Mouse (Mus musculus) lung, postnatal 0 days (tissue): ENCODE results near the gene Bcl2l12. TPM values are rescaled to one million over a fixed set of nuclear protein-coding genes. Genes with fewer than 3 reads are reported as not detected.

ENCODE experiments used
- ATAC-seq: fragments of 200-750 bp; cut with Nextera tagmentation; 2 replicates; pipeline ENCODE4 v1.8.0; 2017; ENCODE audit warnings: moderate library complexity
- DNase-seq: peaks from one replicate; pipeline ENCODE4 v3.0.0-alpha.2; 2016; ENCODE audit warnings: low spot score
- H3K27ac ChIP-seq: fragments of 300-500 bp; sonication (generic); 2 replicates; pipeline ENCODE4 v1.5.1; 2014; ENCODE audit warnings: antibody characterized with exemption, mild to moderate bottlenecking, low read length, mixed read lengths
- H3K27me3 ChIP-seq: fragments of 300-500 bp; sonication (generic); replicated peaks from 2 replicates; pipeline ENCODE4 v1.6.1; 2014; ENCODE audit warnings: low read length, mixed read lengths; ENCODE audit not compliant: insufficient read depth
- H3K36me3 ChIP-seq: fragments of 300-500 bp; sonication (generic); 2 replicates; pipeline ENCODE4 v1.6.1; 2014; ENCODE audit warnings: low read length, mixed read lengths; ENCODE audit not compliant: insufficient read depth
- H3K4me1 ChIP-seq: fragments of 300-500 bp; sonication (generic); 2 replicates; pipeline ENCODE4 v1.6.1; 2014; ENCODE audit warnings: antibody characterized with exemption, low read depth, low read length, mixed read lengths; ENCODE audit not compliant: insufficient read depth
- H3K4me2 ChIP-seq: fragments of 300-500 bp; sonication (generic); replicated peaks from 2 replicates; pipeline ENCODE4 v1.6.1; 2014; ENCODE audit warnings: low read depth, mild to moderate bottlenecking, low read length, moderate library complexity, mixed read lengths
- H3K4me3 ChIP-seq: fragments of 300-500 bp; sonication (generic); 2 replicates; pipeline ENCODE4 v1.5.1; 2014; ENCODE audit warnings: low read depth, low read length
- H3K9ac ChIP-seq: fragments of 300-500 bp; sonication (generic); replicated peaks from 2 replicates; pipeline ENCODE4 v1.6.1; 2014; ENCODE audit warnings: low read depth, mild to moderate bottlenecking
- H3K9me3 ChIP-seq: fragments of 300-500 bp; sonication (generic); 2 replicates; pipeline ENCODE4 v1.6.1; 2016; ENCODE audit warnings: low read length, mixed read lengths
- CTCF ChIP-seq: IDR thresholded peaks from 2 replicates; pipeline ENCODE4 v1.5.1; 2016; ENCODE audit warnings: antibody characterized with exemption, mild to moderate bottlenecking
- EP300 ChIP-seq: IDR thresholded peaks from 2 replicates; pipeline ENCODE4 v1.6.1; 2016; ENCODE audit warnings: antibody characterized with exemption, mild to moderate bottlenecking, control low read depth
- WGBS: fragments of 180-500 bp; shearing (Covaris S2); extraction: QIAGEN DNeasy Blood & Tissue Kit; methylation state at CpG from one replicate; pipeline ENCODE4 v1.1.7; 2014; 5-methylcytosine and 5-hydroxymethylcytosine counted together
- microRNA-seq: library from miRNA; unstranded; fragments of <30 nt; microRNA quantifications from one replicate; pipeline ENCODE4, GENCODE M21; 2016
- polyA plus RNA-seq: library from polyadenylated mRNA; unstranded; fragments of >200 nt; fragmentation: Nextera tagmentation; extraction: Ambion mirVana; gene quantifications from 2 replicates; pipeline ENCODE4 v1.2.1, GENCODE M21; 2015

Gene Bcl2l12
- polyA plus RNA-seq, 1 experiment from 2014 or later = 29.0 TPM

GRCm38 (mm10) chr7:44953561-44953960 is 45.0 kb downstream of the Bcl2l12 start:
- H3K36me3 ChIP-seq = no peaks in the 10 kb centered on the region
- ATAC-seq (no peak), DNase-seq (no peak)
- TF ChIP-seq CTCF = no peak
- no peak for TF ChIP-seq EP300
- WGBS = 63% methylated on average over 14 of the region's 14 CpGs
- no peaks in the 10 kb centered on the region for H3K9me3 ChIP-seq
- H3K4me3 ChIP-seq = no peak overlapping the region
- H3K4me2 ChIP-seq = no peak overlapping the region
- H3K27me3 ChIP-seq = 0 out of 2 replicates have a peak, but pooled peaks cover 4% of the 10 kb centered on the region
- H3K9ac ChIP-seq = no peak overlapping the region
- no peak overlapping the region for H3K27ac ChIP-seq
- H3K4me1 ChIP-seq = no peaks in the 10 kb centered on the region; the same call in 1 of the 2 replicates

- peak overlapping the region; percentile 97 for H3K4me2 ChIP-seq
- peak overlapping the region; percentile 55 for H3K4me3 ChIP-seq
- TF ChIP-seq EP300 (no peak; the same call in 1 of the 2 replicates), CTCF (no peak)
- 6% methylated on average over 24 of the region's 24 CpGs for WGBS
- peak; percentile 92 for ATAC-seq
- H3K9me3 ChIP-seq = no peaks in the 10 kb centered on the region
- no peaks in the 10 kb centered on the region; the same call in 1 of the 2 replicates for H3K4me1 ChIP-seq
- H3K36me3 ChIP-seq = no peaks in the 10 kb centered on the region
- peak overlapping the region; percentile 50 for H3K9ac ChIP-seq
- H3K27ac ChIP-seq = peak overlapping the region; percentile 85
- 0 out of 2 replicates have a peak, but pooled peaks cover 4% of the 10 kb centered on the region for H3K27me3 ChIP-seq
- peak; percentile 99 for DNase-seq
These were observed 45.8 kb downstream of the Bcl2l12 start for GRCm38 (mm10) chr7:44952611-44953306.

GRCm38 (mm10) chr7:44951960-44952359 is 46.6 kb downstream of the Bcl2l12 start:
- peak overlapping the region; percentile 97 for H3K4me2 ChIP-seq
- under 1% methylated on average over 10 of the region's 10 CpGs for WGBS

GRCm38 (mm10) chr7:44949922-44950321 is 48.6 kb downstream of the Bcl2l12 start:
- ATAC-seq (no peak), DNase-seq (no peak)
- Histone ChIP-seq H3K9ac (no peak overlapping the region), H3K4me3 (no peak overlapping the region), H3K27me3 (0 out of 2 replicates have a peak, but pooled peaks cover 4% of the 10 kb centered on the region), H3K9me3 (no peaks in the 10 kb centered on the region), H3K4me2 (no peak overlapping the region), H3K4me1 (no peaks in the 10 kb centered on the region; the same call in 1 of the 2 replicates), H3K27ac (no peak overlapping the region), H3K36me3 (no peaks in the 10 kb centered on the region)
- WGBS = 65% methylated on average over 6 of the region's 6 CpGs
- TF ChIP-seq CTCF (no peak), EP300 (no peak)

More at GRCm38 (mm10) chr7:44951960-44952359, 46.6 kb downstream of the Bcl2l12 start:
- TF ChIP-seq EP300 = no peak; the same call in 1 of the 2 replicates
- TF ChIP-seq CTCF = no peak
- H3K9me3 ChIP-seq = no peaks in the 10 kb centered on the region
- peak overlapping the region; percentile 85 for H3K27ac ChIP-seq
- H3K4me3 ChIP-seq = peak overlapping the region; percentile 55
- 0 out of 2 replicates have a peak, but pooled peaks cover 4% of the 10 kb centered on the region for H3K27me3 ChIP-seq
- ATAC-seq (peak; percentile 89), DNase-seq (peak; percentile 93)
- no peaks in the 10 kb centered on the region for H3K36me3 ChIP-seq
- H3K9ac ChIP-seq = peak overlapping the region; percentile 50
- no peaks in the 10 kb centered on the region; the same call in 1 of the 2 replicates for H3K4me1 ChIP-seq

GRCm38 (mm10) chr7:44942904-44943303 is 55.6 kb downstream of the Bcl2l12 start, which contains the start of gene Tsks:
Gene Tsks (plus strand): TSS chr7:44943204.
- no peak for DNase-seq
- TF ChIP-seq EP300 (no peak), CTCF (no peak)
- no peak within 1 kb of the TSS for H3K4me2 ChIP-seq
- H3K4me1 ChIP-seq = no peaks in the 10 kb centered on the region
- H3K27me3 ChIP-seq = no peaks in the 10 kb centered on the region
- H3K4me3 ChIP-seq = no peak within 1 kb of the TSS
- 80% methylated on average over 7 of the region's 7 CpGs for WGBS
- no peak within 1 kb of the TSS for H3K27ac ChIP-seq
- no peak within 1 kb of the TSS for H3K9ac ChIP-seq
- no peak for ATAC-seq
- no peaks in the 10 kb centered on the region for H3K36me3 ChIP-seq
- no peaks in the 10 kb centered on the region for H3K9me3 ChIP-seq

Small RNA genes within 50 kb of the gene (microRNA-seq; reads per million reads assigned to microRNA genes)
- gene Mir7054 = not detected

Other genes with a start within 250 kb of the Bcl2l12 start
- gene Zfp473, start 247.7 kb downstream of the Bcl2l12 start, polyA plus RNA-seq = 0.31 and 0.38 TPM in 2 replicates
- gene Nup62, start 182.6 kb downstream of the Bcl2l12 start, polyA plus RNA-seq = 22.7 and 23.8 TPM in 2 replicates
- gene Il4i1, start 182.3 kb downstream of the Bcl2l12 start, polyA plus RNA-seq = 1.9 and 2.3 TPM in 2 replicates
- 6.0 and 6.1 TPM in 2 replicates for gene Atf5, start 182.1 kb downstream of the Bcl2l12 start, polyA plus RNA-seq
- gene Akt1s1, start 149.7 kb downstream of the Bcl2l12 start, polyA plus RNA-seq = 84.0 and 89.4 TPM in 2 replicates
- 73.2 and 84.0 TPM in 2 replicates for gene Tbc1d17, start 149.6 kb downstream of the Bcl2l12 start, polyA plus RNA-seq
- 39.7 and 41.3 TPM in 2 replicates for gene Pnkp, start 141.6 kb downstream of the Bcl2l12 start, polyA plus RNA-seq
- 276 and 288 TPM in 2 replicates for gene Ptov1, start 128.9 kb downstream of the Bcl2l12 start, polyA plus RNA-seq
- 54.2 and 62.5 TPM in 2 replicates for gene Med25, start 106.0 kb downstream of the Bcl2l12 start, polyA plus RNA-seq
- gene Fuz, start 102.6 kb downstream of the Bcl2l12 start, polyA plus RNA-seq = 15.1 and 18.3 TPM in 2 replicates
- 36.1 and 39.4 TPM in 2 replicates for gene Ap2a1, start 69.2 kb downstream of the Bcl2l12 start, polyA plus RNA-seq
- 0.44 and 0.57 TPM in 2 replicates for gene Tsks, start 55.5 kb downstream of the Bcl2l12 start, polyA plus RNA-seq
- 5.4 and 5.6 TPM in 2 replicates for gene Cpt1c, start 23.9 kb downstream of the Bcl2l12 start, polyA plus RNA-seq
- gene Prmt1, start 12.1 kb downstream of the Bcl2l12 start, polyA plus RNA-seq = 146 and 159 TPM in 2 replicates
- gene Irf3, start 1.1 kb downstream of the Bcl2l12 start, polyA plus RNA-seq = 90.4 and 96.5 TPM in 2 replicates
- gene Scaf1, start 17.7 kb upstream of the Bcl2l12 start, polyA plus RNA-seq = 18.1 and 20.5 TPM in 2 replicates
- gene Rras, start 19.2 kb upstream of the Bcl2l12 start, polyA plus RNA-seq = 160 TPM in 2 replicates
- gene Prr12, start 54.2 kb upstream of the Bcl2l12 start, polyA plus RNA-seq = 6.4 and 6.7 TPM in 2 replicates
- gene Nosip, start 63.7 kb upstream of the Bcl2l12 start, polyA plus RNA-seq = 54.6 and 62.8 TPM in 2 replicates
- 36.8 and 40.8 TPM in 2 replicates for gene Prrg2, start 64.0 kb upstream of the Bcl2l12 start, polyA plus RNA-seq
- gene Rcn3, start 93.5 kb upstream of the Bcl2l12 start, polyA plus RNA-seq = 158 and 162 TPM in 2 replicates
- gene Fcgrt, start 105.1 kb upstream of the Bcl2l12 start, polyA plus RNA-seq = 138 and 143 TPM in 2 replicates
- gene Rps11, start 125.7 kb upstream of the Bcl2l12 start, polyA plus RNA-seq = 972 and 1,016 TPM in 2 replicates
- 1,107 and 1,148 TPM in 2 replicates for gene Rpl13a, start 130.0 kb upstream of the Bcl2l12 start, polyA plus RNA-seq
- gene Gm45713, start 137.5 kb upstream of the Bcl2l12 start, polyA plus RNA-seq = 0.62 and 0.96 TPM in 2 replicates
- gene Flt3l, start 137.7 kb upstream of the Bcl2l12 start, polyA plus RNA-seq = 5.1 and 6.1 TPM in 2 replicates
- 51.7 and 58.4 TPM in 2 replicates for gene Pih1d1, start 155.6 kb upstream of the Bcl2l12 start, polyA plus RNA-seq
- gene Aldh16a1, start 155.9 kb upstream of the Bcl2l12 start, polyA plus RNA-seq = 26.7 and 26.8 TPM in 2 replicates
- 0.56 and 0.65 TPM in 2 replicates for gene Slc17a7, start 165.2 kb upstream of the Bcl2l12 start, polyA plus RNA-seq
- gene Gfy, start 180.9 kb upstream of the Bcl2l12 start, polyA plus RNA-seq = not detected in 2 replicates
- gene Pth2, start 182.3 kb upstream of the Bcl2l12 start, polyA plus RNA-seq = not detected in 2 replicates
- 2.7 and 3.3 TPM in 2 replicates for gene Ccdc155, start 206.2 kb upstream of the Bcl2l12 start, polyA plus RNA-seq
- gene Dkkl1, start 213.4 kb upstream of the Bcl2l12 start, polyA plus RNA-seq = 0.93 and 1.1 TPM in 2 replicates
- 46.5 and 52.3 TPM in 2 replicates for gene Tead2, start 217.0 kb upstream of the Bcl2l12 start, polyA plus RNA-seq
- gene Cd37, start 240.4 kb upstream of the Bcl2l12 start, polyA plus RNA-seq = 9.1 and 9.8 TPM in 2 replicates
- not detected in 2 replicates for gene Slc6a16, start 242.4 kb upstream of the Bcl2l12 start, polyA plus RNA-seq